Mouse (Mus musculus) small intestine, adult 10 weeks (tissue): Measurements from ENCODE around the gene Usp20. TPM values are rescaled to one million over a fixed set of nuclear protein-coding genes. Genes with fewer than 3 reads are reported as not detected.

Experiments used
- polyA plus RNA-seq: library from polyadenylated mRNA; stranded (reverse); fragments of 350-450 nt; fragmentation: Illumina TruSeq; extraction: RNeasy Lipid Tissue Mini Kit (QIAGEN cat#74804); gene quantifications from one replicate; pipeline ENCODE4 v1.2.3, GENCODE M21; 2014; ENCODE audit warnings: low replicate concordance

Usp20 gene
- 0.15 TPM for polyA plus RNA-seq

GRCm38 (mm10) chr2:30981790-30982513 is at the start of gene Usp20, which contains the start of gene BC005624:
TSS of gene Usp20 (plus strand) at chr2:30982279.
TSS of gene BC005624 (minus strand) at chr2:30982201.

GRCm38 (mm10) chr2:30952824-30953490 is 29.1 kb upstream of the Usp20 start, which contains the start of gene Tor1b:
TSS of gene Tor1b (plus strand) at chr2:30952959.

GRCm38 (mm10) chr2:30967352-30968327 is 14.4 kb upstream of the Usp20 start, which contains the start of gene Tor1a:
TSS of gene Tor1a (minus strand) at chr2:30967933.

Other genes starting within 250 kb of the Usp20 start
- not detected for gene 1700001O22Rik, start 178.6 kb upstream of the Usp20 start, polyA plus RNA-seq
- gene Ntmt1, start 174.5 kb upstream of the Usp20 start, polyA plus RNA-seq: not detected
- gene Asb6, start 151.9 kb upstream of the Usp20 start, polyA plus RNA-seq: not detected
- gene Prrx2, start 147.3 kb upstream of the Usp20 start, polyA plus RNA-seq: not detected
- 2.5 TPM for gene Ptges, start 52.4 kb upstream of the Usp20 start, polyA plus RNA-seq
- 12.5 TPM for gene Tor1b, start 29.3 kb upstream of the Usp20 start, polyA plus RNA-seq
- gene Tor1a, start 14.3 kb upstream of the Usp20 start, polyA plus RNA-seq: 8.4 TPM
- 15.5 TPM for gene BC005624, start 78 bp upstream of the Usp20 start, polyA plus RNA-seq
- gene Fnbp1, start 159.7 kb downstream of the Usp20 start, polyA plus RNA-seq: 13.5 TPM
- gene Gpr107, start 170.0 kb downstream of the Usp20 start, polyA plus RNA-seq: 46.5 TPM